Mouse (Mus musculus): Measurements from ENCODE around the gene Ppp1r9b. TPM values are rescaled to one million over a fixed set of nuclear protein-coding genes. Genes with fewer than 3 reads are reported as not detected.
A peak's percentile ranks its signal among the peaks of the same experiment; 100 is the strongest.
"Not testable (repeated sequence)": the region's sequence is repeated elsewhere in the genome, so short reads cannot be mapped to it uniquely, and the experiment has no call there.

Ppp1r9b gene
- polyA plus RNA-seq, 1 experiment from 2014 or later: 12.4 TPM

DNA sequence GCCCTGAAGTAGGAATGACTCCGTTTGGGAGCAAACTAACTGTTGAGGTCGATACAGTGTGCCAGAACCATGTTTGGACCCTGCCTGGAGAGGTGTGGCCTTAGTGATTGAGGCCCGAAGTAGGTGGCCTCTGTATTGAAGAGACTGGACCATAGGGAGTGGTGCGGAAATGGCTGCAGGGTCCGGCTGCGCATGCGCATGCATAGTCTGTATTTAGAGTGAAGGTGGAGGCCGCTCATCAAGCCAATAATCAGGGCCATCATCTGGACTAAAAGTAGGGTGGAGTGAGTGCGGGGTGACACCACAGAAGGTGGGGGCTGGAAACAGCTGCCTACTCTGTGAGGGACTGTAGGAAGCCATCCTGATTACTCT lies 33.2 kb upstream of the Ppp1r9b start:
- no peak overlapping the region for H3K4me2 ChIP-seq
- WGBS: 83% methylated on average over 9 of the region's 9 CpGs
- no peaks in the 10 kb centered on the region for H3K4me1 ChIP-seq (ENCODE audit: control insufficient read depth, insufficient read depth, low read length)
- H3K36me3 ChIP-seq (ENCODE audit: control insufficient read depth, insufficient read depth, low read length): no peaks in the 10 kb centered on the region
- no peaks in the 10 kb centered on the region for H3K27me3 ChIP-seq (ENCODE audit: control insufficient read depth, insufficient read depth, low read length)
- no peak for ATAC-seq (ENCODE audit: low FRiP score)
- no peaks in the 10 kb centered on the region for H3K9me3 ChIP-seq (ENCODE audit: control insufficient read depth, low read length)
- H3K9ac ChIP-seq (ENCODE audit: low read length): no peak overlapping the region
- H3K27ac ChIP-seq (ENCODE audit: low read depth, low read length): no peak overlapping the region
- DNase-seq (ENCODE audit: low spot score, missing footprints): no peak
- no peak overlapping the region for H3K4me3 ChIP-seq (ENCODE audit: low read depth, low read length)

DNA sequence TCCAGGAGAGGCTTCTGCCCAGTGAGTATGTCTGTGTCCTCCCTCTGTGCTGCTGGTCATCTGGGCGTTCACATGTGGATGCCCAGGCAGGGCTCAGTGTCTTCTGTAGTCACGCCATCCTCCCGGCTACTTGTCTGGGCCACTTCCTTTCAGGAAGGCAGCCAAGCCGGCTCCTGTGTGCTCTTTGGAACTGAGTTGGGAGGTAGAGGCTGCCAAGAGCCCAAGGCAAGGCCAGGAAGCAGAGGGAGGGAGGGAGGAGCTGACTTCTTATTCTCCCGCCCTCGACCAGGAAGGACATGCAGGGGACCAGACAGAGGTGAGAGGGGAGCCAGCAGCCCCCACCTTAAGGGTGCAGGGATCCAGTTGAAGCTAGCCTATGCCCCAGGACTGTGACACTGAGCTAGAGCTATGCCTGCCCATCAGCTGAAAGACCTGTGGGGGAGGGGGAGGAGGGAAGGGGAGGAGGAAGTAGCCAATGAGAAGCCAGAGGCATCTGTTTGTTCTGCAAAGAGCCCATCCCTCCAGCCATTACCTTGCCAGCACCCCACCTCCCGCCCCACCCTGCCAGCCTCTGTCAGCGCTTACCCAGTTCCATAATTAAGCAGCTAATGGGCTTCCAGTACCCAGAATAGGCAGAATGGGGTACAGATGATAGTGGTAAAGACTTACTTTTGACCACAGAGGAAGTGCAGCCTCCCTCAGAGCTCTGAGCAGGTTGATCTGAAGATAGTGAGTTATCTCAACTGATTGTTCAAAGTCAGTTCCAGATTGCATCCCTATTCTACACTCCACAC lies 32.6 kb upstream of the Ppp1r9b start:
- ATAC-seq (ENCODE audit: low FRiP score) (0 out of 2 replicates have a peak, but pooled peaks have one; percentile 30), DNase-seq (ENCODE audit: low spot score, missing footprints) (no peak)
- Histone ChIP-seq H3K9me3 (ENCODE audit: control insufficient read depth, low read length) (no peaks in the 10 kb centered on the region), H3K9ac (ENCODE audit: low read length) (no peak overlapping the region), H3K4me3 (ENCODE audit: low read depth, low read length) (no peak overlapping the region), H3K4me1 (ENCODE audit: control insufficient read depth, insufficient read depth, low read length) (no peaks in the 10 kb centered on the region), H3K27me3 (ENCODE audit: control insufficient read depth, insufficient read depth, low read length) (no peaks in the 10 kb centered on the region), H3K36me3 (ENCODE audit: control insufficient read depth, insufficient read depth, low read length) (no peaks in the 10 kb centered on the region), H3K27ac (ENCODE audit: low read depth, low read length) (no peak overlapping the region), H3K4me2 (no peak overlapping the region)
- WGBS: 26% methylated on average over 8 of the region's 8 CpGs

DNA sequence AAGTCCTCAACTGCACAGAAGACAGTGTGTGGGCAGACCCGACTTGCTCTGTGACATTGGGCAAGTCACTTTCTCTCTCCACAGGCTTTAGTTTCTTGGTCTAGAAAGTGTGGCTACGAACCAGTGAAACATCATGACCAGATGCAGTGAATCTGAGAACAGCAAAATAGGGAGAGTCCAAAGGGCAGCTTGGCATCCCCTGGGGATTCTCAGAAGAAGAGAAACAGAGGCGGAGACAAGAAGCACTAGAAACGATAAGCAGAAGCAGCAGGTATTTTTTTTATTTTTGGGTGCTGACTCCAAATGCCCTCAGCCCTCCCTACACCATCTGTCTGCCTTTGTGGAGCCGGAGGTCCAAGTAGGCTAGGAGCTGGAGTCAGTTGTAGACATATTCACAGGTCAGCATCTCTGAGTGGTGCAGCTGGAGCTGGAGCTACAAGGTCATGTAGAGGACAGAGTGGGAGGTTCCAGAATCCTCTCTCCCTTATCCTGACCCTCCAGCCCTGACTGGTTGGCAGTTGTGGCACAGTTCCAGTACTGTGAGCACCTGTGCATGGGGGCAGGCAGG lies 28.2 kb upstream of the Ppp1r9b start:
- no peaks in the 10 kb centered on the region for H3K4me1 ChIP-seq (ENCODE audit: control insufficient read depth, insufficient read depth, low read length)
- no peak overlapping the region for H3K9ac ChIP-seq (ENCODE audit: low read length)
- no peak overlapping the region for H3K27ac ChIP-seq (ENCODE audit: low read depth, low read length)
- no peak overlapping the region for H3K4me3 ChIP-seq (ENCODE audit: low read depth, low read length)
- no peaks in the 10 kb centered on the region for H3K9me3 ChIP-seq (ENCODE audit: control insufficient read depth, low read length)
- H3K27me3 ChIP-seq (ENCODE audit: control insufficient read depth, insufficient read depth, low read length): no peaks in the 10 kb centered on the region
- ATAC-seq (ENCODE audit: low FRiP score) (no peak), DNase-seq (ENCODE audit: low spot score, missing footprints) (no peak)
- 78% methylated on average over 5 of the region's 5 CpGs for WGBS
- no peak overlapping the region for H3K4me2 ChIP-seq
- H3K36me3 ChIP-seq (ENCODE audit: control insufficient read depth, insufficient read depth, low read length): no peaks in the 10 kb centered on the region

DNA sequence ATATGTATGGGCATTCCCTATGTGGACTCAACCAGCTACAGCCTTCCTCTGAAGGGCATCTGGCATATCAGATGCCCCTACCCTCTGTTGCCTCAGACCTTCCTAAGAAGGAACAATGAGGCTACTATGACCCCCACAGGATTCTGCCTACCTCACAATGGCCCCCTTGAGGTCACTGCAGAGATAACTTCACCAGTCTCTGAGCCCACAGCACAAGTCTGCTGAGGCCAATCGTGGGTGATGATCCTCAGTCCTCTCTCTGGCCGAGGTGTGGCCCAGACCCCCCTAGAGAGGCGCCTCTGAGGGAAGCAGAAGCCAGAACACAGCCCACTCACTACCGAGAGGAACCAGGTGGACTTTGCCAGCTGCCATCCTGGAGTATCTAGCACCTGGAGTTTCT lies 23.4 kb upstream of the Ppp1r9b start, which contains the start of gene Hils1:
Gene Hils1, plus strand, starts transcription at position 175 of the 400 bp plus-strand sequence.
- Histone ChIP-seq H3K9ac (ENCODE audit: low read length) (no peak within 1 kb of the TSS), H3K27me3 (ENCODE audit: control insufficient read depth, insufficient read depth, low read length) (no peaks in the 10 kb centered on the region)
- WGBS: 58% methylated on average over 4 of the region's 4 CpGs

DNA sequence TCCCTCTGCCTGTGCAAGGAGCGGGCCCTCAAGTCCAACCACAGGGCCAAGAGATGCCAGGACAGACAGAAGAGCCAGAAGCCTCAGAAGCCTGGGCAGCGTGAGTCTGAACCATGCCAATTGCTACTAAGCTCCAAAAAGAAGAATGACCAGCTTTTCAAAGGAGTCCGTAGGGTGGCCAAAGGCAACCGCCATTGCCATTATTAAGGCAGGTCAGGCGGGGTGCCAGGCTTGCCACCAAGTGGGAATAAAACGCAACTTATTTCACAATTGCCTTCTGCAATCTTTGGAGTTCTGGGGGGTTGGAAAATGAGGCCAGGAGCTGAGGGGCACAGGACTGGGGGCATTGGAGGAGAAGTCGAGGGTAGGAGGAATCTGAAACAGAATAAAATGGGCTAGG lies 22.6 kb upstream of the Ppp1r9b start:
- ATAC-seq (ENCODE audit: low FRiP score) (no peak), DNase-seq (ENCODE audit: low spot score, missing footprints) (no peak)
- WGBS: 81% methylated on average over 7 of the region's 7 CpGs
- Histone ChIP-seq H3K36me3 (ENCODE audit: control insufficient read depth, insufficient read depth, low read length) (no peaks in the 10 kb centered on the region), H3K27ac (ENCODE audit: low read depth, low read length) (no peak overlapping the region), H3K9ac (ENCODE audit: low read length) (no peak overlapping the region), H3K9me3 (ENCODE audit: control insufficient read depth, low read length) (no peaks in the 10 kb centered on the region), H3K4me3 (ENCODE audit: low read depth, low read length) (no peak overlapping the region), H3K4me2 (no peak overlapping the region), H3K27me3 (ENCODE audit: control insufficient read depth, insufficient read depth, low read length) (no peaks in the 10 kb centered on the region), H3K4me1 (ENCODE audit: control insufficient read depth, insufficient read depth, low read length) (no peaks in the 10 kb centered on the region)

More for the DNA sequence above, 23.4 kb upstream of the Ppp1r9b start, which contains the start of gene Hils1:
- Histone ChIP-seq H3K4me2 (no peak within 1 kb of the TSS), H3K4me1 (ENCODE audit: control insufficient read depth, insufficient read depth, low read length) (no peaks in the 10 kb centered on the region), H3K9me3 (ENCODE audit: control insufficient read depth, low read length) (no peaks in the 10 kb centered on the region), H3K27ac (ENCODE audit: low read depth, low read length) (no peak within 1 kb of the TSS), H3K36me3 (ENCODE audit: control insufficient read depth, insufficient read depth, low read length) (no peaks in the 10 kb centered on the region), H3K4me3 (ENCODE audit: low read depth, low read length) (no peak within 1 kb of the TSS)
- DNase-seq (ENCODE audit: low spot score, missing footprints): peak; percentile 77
- no peak for ATAC-seq (ENCODE audit: low FRiP score)

DNA sequence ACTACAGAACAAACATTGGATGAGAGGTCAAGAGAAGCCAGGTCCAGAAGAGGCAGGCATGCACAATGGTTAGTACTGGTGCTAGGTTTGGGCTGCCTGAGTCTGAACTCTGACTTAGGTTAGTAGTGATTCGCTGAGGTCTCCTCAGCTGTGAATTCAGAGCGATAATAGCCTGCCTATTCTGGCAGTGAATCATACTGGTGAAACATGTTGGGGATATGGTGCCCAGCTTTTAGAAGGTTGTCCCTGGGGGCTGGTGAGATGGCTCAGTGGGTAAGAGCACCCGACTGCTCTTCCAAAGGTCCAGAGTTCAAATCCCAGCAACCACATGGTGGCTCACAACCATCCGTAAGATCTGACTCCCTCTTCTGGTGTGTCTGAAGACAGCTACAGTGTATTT lies 21.1 kb upstream of the Ppp1r9b start:
- DNase-seq (ENCODE audit: low spot score, missing footprints); H3K9ac ChIP-seq (ENCODE audit: low read length); H3K4me1 ChIP-seq (ENCODE audit: control insufficient read depth, insufficient read depth, low read length); H3K27me3 ChIP-seq (ENCODE audit: control insufficient read depth, insufficient read depth, low read length); ATAC-seq (ENCODE audit: low FRiP score); H3K4me2 ChIP-seq; H3K36me3 ChIP-seq (ENCODE audit: control insufficient read depth, insufficient read depth, low read length); H3K9me3 ChIP-seq (ENCODE audit: control insufficient read depth, low read length); H3K27ac ChIP-seq (ENCODE audit: low read depth, low read length); H3K4me3 ChIP-seq (ENCODE audit: low read depth, low read length): not testable (repeated sequence)
- WGBS: 93% methylated on average over 4 of the region's 4 CpGs

DNA sequence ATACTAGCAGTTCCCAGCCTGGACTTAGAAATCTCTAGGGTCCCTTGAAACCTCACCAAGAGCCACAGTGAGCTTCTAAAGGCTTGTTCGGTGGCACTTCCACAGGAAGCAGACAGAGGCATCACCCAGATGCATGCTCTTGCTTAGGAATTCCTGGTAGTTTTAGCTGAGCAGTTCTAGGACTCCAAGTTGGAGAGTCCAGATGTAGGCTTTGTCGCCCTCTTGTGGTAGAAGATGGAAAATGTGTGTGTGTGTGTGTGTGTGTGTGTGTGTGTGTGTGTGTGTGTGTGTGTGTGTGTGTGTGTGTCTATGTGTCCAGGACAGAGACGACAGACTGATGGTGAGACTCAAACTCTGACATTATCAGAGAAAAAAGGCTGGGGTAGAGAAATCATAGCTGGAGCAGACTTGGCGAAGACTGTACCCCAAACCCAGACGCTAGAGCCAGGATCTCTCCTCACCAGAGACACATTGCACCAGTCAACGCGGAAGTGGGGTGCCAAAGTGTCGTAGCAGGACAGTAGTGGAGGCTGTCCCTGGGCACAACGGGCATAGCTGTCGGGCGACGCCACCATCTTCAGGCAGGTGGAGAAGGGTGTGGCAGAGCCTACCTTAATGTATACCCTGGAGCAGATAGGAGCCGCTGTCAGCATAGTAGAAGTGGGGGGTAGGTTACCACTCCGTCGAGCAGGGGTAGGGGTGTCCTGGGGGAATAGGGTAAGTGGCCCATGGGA lies 20.5 kb upstream of the Ppp1r9b start:
- Histone ChIP-seq H3K4me1 (ENCODE audit: control insufficient read depth, insufficient read depth, low read length) (no peaks in the 10 kb centered on the region), H3K27me3 (ENCODE audit: control insufficient read depth, insufficient read depth, low read length) (no peaks in the 10 kb centered on the region), H3K36me3 (ENCODE audit: control insufficient read depth, insufficient read depth, low read length) (no peaks in the 10 kb centered on the region), H3K9ac (ENCODE audit: low read length) (no peak overlapping the region), H3K4me2 (no peak overlapping the region), H3K9me3 (ENCODE audit: control insufficient read depth, low read length) (no peaks in the 10 kb centered on the region), H3K4me3 (ENCODE audit: low read depth, low read length) (no peak overlapping the region), H3K27ac (ENCODE audit: low read depth, low read length) (no peak overlapping the region)
- 61% methylated on average over 15 of the region's 15 CpGs for WGBS
- DNase-seq (ENCODE audit: low spot score, missing footprints): peak; percentile 95
- ATAC-seq (ENCODE audit: low FRiP score): no peak

DNA sequence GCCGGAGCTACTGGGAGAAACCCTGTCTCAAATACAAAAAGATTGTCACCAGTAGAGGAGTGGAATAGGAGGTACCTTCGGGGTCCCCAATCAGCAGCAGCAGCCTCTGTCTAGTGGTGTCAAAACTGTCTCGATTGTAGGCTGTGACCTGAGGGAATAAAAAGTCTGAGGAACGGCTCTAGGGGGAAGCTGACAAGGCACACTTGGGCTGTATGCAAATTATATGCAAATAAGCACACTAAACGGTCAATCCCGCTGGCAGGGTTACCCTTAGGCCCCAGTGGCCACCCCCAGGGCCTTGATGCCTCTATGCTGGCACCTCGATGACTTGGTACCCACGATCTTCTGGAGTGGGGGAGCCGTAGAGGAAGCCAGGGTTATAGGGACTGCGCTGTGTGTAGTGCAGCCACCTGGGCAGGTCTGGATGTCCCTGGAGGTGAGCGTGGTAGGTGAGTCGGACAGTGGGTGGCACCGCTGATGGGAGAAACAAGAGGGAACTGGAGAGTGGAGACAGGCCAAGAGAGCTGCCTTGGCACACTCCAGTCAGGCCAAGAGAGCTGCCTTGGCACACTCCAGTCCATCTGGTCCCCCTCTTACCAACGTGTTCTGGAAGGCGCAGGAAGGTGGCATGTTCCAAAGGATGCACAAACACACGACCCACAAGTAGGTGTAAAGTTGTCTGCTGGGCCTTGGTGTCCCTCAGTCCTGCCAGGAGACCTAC lies 18.8 kb upstream of the Ppp1r9b start:
- Histone ChIP-seq H3K4me1 (ENCODE audit: control insufficient read depth, insufficient read depth, low read length) (no peaks in the 10 kb centered on the region), H3K27me3 (ENCODE audit: control insufficient read depth, insufficient read depth, low read length) (no peaks in the 10 kb centered on the region), H3K27ac (ENCODE audit: low read depth, low read length) (no peak overlapping the region), H3K4me2 (no peak overlapping the region), H3K9ac (ENCODE audit: low read length) (no peak overlapping the region), H3K4me3 (ENCODE audit: low read depth, low read length) (no peak overlapping the region), H3K9me3 (ENCODE audit: control insufficient read depth, low read length) (no peaks in the 10 kb centered on the region), H3K36me3 (ENCODE audit: control insufficient read depth, insufficient read depth, low read length) (no peaks in the 10 kb centered on the region)
- ATAC-seq (ENCODE audit: low FRiP score): no peak
- 63% methylated on average over 16 of the region's 16 CpGs for WGBS
- no peak for DNase-seq (ENCODE audit: low spot score, missing footprints)
